Mouse (Mus musculus) C2C12 (cell line): ENCODE results near the gene Minos1. TPM values are rescaled to one million over a fixed set of nuclear protein-coding genes. Genes with fewer than 3 reads are reported as not detected.
A peak's percentile ranks its signal among the peaks of the same experiment; 100 is the strongest.

Source experiments
- H3K27me3 ChIP-seq: one replicate; pipeline ENCODE4 v1.6.1; 2011; ENCODE audit not compliant: control insufficient read depth, insufficient read depth, insufficient read length
- H3K36me3 ChIP-seq: one replicate; pipeline ENCODE4 v1.6.1; 2011; ENCODE audit not compliant: control insufficient read depth, insufficient read depth
- H3K4me3 ChIP-seq: one replicate; pipeline ENCODE4 v1.5.1; 2011; ENCODE audit warnings: mild to moderate bottlenecking, control low read depth; ENCODE audit not compliant: poor library complexity, insufficient read depth, severe bottlenecking
- H3K79me2 ChIP-seq: one replicate; pipeline ENCODE4 v1.6.1; 2011; ENCODE audit not compliant: control insufficient read depth, insufficient read depth
- H3K79me3 ChIP-seq: one replicate; pipeline ENCODE4 v1.6.1; 2011; ENCODE audit warnings: low read depth, control low read depth
- H3ac ChIP-seq: one replicate; pipeline ENCODE3; 2011; ENCODE audit warnings: low read depth; ENCODE audit not compliant: control insufficient read depth, insufficient read length
- CEBPB ChIP-seq: IDR thresholded peaks from one replicate; pipeline ENCODE4 v1.6.1; 2011; ENCODE audit warnings: low read depth, mild to moderate bottlenecking, control low read depth, moderate library complexity
- CTCF ChIP-seq: IDR thresholded peaks from one replicate; pipeline ENCODE4 v1.5.1; 2011; ENCODE audit not compliant: control insufficient read depth, insufficient read depth, insufficient read length
- FOSL1 ChIP-seq: IDR thresholded peaks from one replicate; pipeline ENCODE4 v1.8.0; 2011; ENCODE audit warnings: mild to moderate bottlenecking, low read length; ENCODE audit not compliant: poor library complexity, insufficient read depth, severe bottlenecking
- MAX ChIP-seq: IDR thresholded peaks from one replicate; pipeline ENCODE4 v1.6.1; 2011; ENCODE audit warnings: mild to moderate bottlenecking, control low read depth
- MYOD1 ChIP-seq: IDR thresholded peaks from one replicate; pipeline ENCODE4 v1.6.1; 2011; ENCODE audit warnings: low read depth; ENCODE audit not compliant: control insufficient read depth, insufficient read length
- MYOG ChIP-seq: IDR thresholded peaks from one replicate; pipeline ENCODE4 v1.6.1; 2011; ENCODE audit not compliant: control insufficient read depth, insufficient read length; ENCODE audit errors: extremely low read depth
- USF1 ChIP-seq: IDR thresholded peaks from one replicate; pipeline ENCODE4 v1.6.1; 2011; ENCODE audit warnings: low read depth, mild to moderate bottlenecking, control low read depth, moderate library complexity
- long read RNA-seq, 2 experiments: library from polyadenylated mRNA; unstranded; transcript quantifications; one replicate each; pipeline ENCODE4 v2.0.0; 2019 to 2020
- polyA plus RNA-seq: library from polyadenylated mRNA; unstranded; fragments of >200 nt; fragmentation: generic; extraction: Trizol; gene quantifications from one replicate; pipeline ENCODE4 v1.2.1, GENCODE M21; 2012; ENCODE audit warnings: missing spikeins

Minos1 gene
- 246 TPM for polyA plus RNA-seq
- long read RNA-seq, experiment 1, transcript Minos1-201 (3 exons, 436 nt): minor isoform, 5 of 310 reads
- long read RNA-seq, experiment 1, transcript Minos1-203 (4 exons, 2,549 nt): major isoform, 289 of 310 reads
- long read RNA-seq, experiment 1, partial matches to known transcripts: 4 of 310 reads
- long read RNA-seq, experiment 1, other reads (novel, unspliced or antisense): 12 of 310 reads
- long read RNA-seq, experiment 2, transcript Minos1-203 (4 exons, 2,549 nt): major isoform, 33 of 45 reads
- long read RNA-seq, experiment 2, partial matches to known transcripts: 0 of 45 reads
- long read RNA-seq, experiment 2, other reads (novel, unspliced or antisense): 11 of 45 reads

DNA sequence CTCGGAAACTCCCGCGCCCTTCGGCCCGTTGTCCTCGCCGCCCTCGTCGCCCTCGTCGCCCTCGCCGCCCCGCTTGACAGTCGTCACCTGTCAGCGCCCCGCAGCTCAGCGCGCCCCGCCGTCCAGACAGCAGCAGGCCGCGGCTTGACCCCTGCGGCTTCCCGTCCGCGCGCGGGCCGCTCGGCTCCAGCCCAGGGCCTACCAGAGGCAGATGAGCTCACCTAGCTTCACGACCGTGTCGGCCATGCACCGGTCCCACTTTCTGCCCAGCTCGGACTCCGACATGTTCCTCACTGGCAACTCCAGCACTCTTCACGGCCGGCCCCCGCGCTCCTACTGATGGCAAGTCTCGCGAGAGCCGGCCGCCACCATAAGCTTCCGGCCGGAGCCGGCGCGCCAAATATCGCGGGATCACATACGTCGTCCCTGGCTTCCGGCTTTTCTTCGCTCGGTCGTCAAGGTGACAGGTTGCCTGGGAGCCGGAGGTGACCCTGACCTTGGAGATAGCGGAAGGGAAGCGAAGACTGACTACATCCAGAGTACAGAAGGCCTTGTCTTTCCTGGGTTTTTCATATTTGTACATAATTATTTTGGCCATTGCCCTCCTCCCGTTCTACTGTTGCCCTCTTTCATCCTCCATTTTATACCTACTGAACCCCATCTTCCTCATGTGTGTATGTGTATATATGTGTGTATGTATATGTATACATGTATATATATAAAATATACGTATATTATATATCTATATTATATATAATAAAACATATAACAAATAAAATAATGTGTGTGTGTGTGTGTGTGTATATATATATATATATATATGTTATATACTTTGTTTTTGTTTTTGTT is at the start of gene Minos1:
TSS of gene Minos1 (minus strand) at position 413 of the 849 bp plus-strand sequence.
- Histone ChIP-seq H3K79me2 (peaks cover 49% of the 10 kb centered on the region), H3K79me3 (peaks cover 42% of the 10 kb centered on the region), H3K27me3 (no peaks in the 10 kb centered on the region), H3K4me3 (peak within 1 kb of the TSS; percentile 90), H3K36me3 (no peaks in the 10 kb centered on the region), H3ac (peak within 1 kb of the TSS; percentile 91)
- TF ChIP-seq MYOD1: no peak
- no peak for TF ChIP-seq CEBPB

DNA sequence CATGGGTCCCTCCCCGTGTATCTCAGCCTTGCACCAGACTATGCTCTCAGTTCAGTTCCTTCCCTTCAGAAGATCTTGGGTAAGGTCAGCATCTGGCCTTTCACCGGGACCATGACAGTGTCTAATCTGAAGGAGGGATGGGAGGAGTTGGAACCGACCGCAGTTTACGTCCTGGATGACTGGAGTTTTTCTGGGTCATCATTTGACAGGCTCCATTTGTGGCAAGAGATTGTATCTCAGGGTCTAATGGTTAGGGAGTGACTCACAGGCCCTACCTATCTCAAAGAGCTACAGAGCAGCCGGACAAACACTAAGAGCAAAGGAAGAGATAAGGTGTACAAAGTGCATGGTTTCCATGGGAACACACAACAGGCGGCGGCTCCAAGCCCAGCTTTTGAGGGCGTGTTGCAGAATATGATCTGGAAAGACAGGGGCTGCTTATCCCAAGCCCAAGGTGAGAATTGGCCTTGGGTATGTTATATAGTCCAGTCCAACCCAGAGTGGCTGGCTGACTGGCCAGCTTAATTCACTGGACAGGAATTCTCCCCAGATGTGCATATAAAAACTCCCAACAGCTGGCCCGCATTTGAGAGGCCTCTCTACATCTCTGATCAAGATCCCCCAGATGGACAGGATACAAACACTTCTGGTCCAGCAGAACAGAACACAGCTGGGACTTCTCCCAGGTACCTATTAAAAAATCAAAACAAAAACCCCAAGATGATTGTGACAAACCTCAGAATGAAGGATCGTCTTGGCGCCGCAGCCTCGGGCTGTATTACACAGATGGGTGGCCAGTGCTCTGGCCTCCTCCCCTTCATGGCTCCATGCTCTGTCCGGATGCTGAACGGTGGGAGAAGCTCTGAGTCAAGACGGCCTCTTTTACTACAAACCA is 49.1 kb upstream of the Minos1 start:
- Histone ChIP-seq H3K79me3 (no peaks in the 10 kb centered on the region), H3K4me3 (no peak overlapping the region), H3K27me3 (no peaks in the 10 kb centered on the region), H3K36me3 (no peaks in the 10 kb centered on the region), H3ac (no peak overlapping the region), H3K79me2 (no peaks in the 10 kb centered on the region)
- TF ChIP-seq CTCF: no peak
- TF ChIP-seq MYOD1: no peak
- TF ChIP-seq MAX: no peak
- TF ChIP-seq FOSL1: no peak
- no peak for TF ChIP-seq MYOG
- TF ChIP-seq USF1: no peak

DNA sequence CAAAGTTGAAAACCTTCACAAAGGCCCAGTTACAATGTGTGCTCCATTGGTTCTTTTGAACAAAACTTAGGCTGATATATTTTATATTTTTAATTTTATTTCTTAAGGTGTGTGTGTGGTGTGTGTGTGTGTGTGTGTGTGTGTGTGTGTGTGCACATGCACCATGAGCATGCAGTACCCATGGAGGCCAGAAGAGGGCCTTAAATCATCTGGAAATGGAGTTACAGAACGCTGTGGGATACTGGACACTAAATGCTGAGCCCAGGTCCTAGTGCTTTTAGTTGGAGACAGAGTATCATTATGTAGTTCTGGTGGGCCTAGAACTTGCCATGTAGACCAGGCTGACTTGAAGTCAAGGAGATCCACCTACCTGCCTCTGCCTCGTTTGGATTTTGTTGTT is 48.3 kb upstream of the Minos1 start:
- TF ChIP-seq CTCF (no peak), CEBPB (no peak), MYOG (no peak), FOSL1 (no peak), MYOD1 (no peak), MAX (no peak), USF1 (no peak)
- H3K27me3 ChIP-seq: no peaks in the 10 kb centered on the region

DNA sequence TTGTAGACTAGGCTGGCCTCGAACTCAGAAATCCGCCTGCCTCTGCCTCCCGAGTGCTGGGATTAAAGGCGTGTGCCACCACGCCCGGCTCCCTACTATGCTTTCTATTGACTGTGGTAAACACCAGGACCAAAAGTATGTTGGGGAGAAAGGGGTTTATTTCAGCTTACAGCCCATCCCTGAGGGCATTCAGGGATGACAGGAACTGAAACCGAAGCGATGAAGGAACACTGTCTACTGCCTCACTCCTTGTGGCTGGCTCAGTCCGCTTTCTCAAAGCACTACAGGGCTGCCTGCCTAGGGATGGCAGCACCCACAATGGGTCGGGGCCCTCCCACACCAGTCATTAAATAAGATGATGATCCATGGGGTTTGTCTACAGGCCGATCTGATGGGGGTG is 47.5 kb upstream of the Minos1 start:
- H3ac ChIP-seq: no peak overlapping the region
- TF ChIP-seq MAX: no peak
- TF ChIP-seq FOSL1: no peak
- no peak for TF ChIP-seq MYOD1
- no peak for TF ChIP-seq MYOG
- no peak for TF ChIP-seq CEBPB
- no peak for TF ChIP-seq CTCF
- no peak for TF ChIP-seq USF1
- H3K79me2 ChIP-seq: no peaks in the 10 kb centered on the region
- no peaks in the 10 kb centered on the region for H3K27me3 ChIP-seq
- H3K4me3 ChIP-seq: no peak overlapping the region
- no peaks in the 10 kb centered on the region for H3K79me3 ChIP-seq
- H3K36me3 ChIP-seq: no peaks in the 10 kb centered on the region

More for the DNA sequence above, 48.3 kb upstream of the Minos1 start:
- H3K79me3 ChIP-seq: no peaks in the 10 kb centered on the region
- H3K4me3 ChIP-seq: no peak overlapping the region
- no peaks in the 10 kb centered on the region for H3K79me2 ChIP-seq
- H3ac ChIP-seq: no peak overlapping the region
- H3K36me3 ChIP-seq: no peaks in the 10 kb centered on the region

DNA sequence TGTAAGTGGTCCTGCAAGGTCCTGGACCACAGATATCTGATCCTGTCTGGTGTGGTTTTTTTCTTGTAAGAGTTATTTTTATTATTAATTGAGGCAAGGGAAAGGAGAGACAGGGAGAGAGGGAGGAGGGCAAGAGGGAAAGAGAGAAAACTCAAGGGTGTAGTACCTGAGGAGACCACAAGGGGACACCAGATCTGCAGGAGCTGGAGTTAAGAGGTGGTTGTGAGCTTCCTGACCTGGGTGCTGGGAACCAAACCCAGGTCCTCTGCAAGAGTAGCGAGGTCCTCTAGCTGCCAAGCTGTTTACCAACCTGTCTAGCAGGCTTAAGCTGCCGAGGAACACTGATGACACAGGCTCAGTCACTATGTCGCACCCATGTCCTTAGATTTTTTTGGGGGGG is 47.0 kb upstream of the Minos1 start:
- TF ChIP-seq CTCF (no peak), MAX (no peak), CEBPB (no peak), USF1 (no peak), MYOD1 (no peak), MYOG (no peak), FOSL1 (no peak)
- no peaks in the 10 kb centered on the region for H3K79me3 ChIP-seq
- H3K27me3 ChIP-seq: no peaks in the 10 kb centered on the region
- no peaks in the 10 kb centered on the region for H3K79me2 ChIP-seq
- no peak overlapping the region for H3K4me3 ChIP-seq
- no peaks in the 10 kb centered on the region for H3K36me3 ChIP-seq
- H3ac ChIP-seq: no peak overlapping the region
